Mouse (Mus musculus): ENCODE measurements around the gene Sumo3.

The Sumo3 gene

GRCm38 (mm10) chr10:77626036-77626435 is 20.1 kb downstream of the Sumo3 start:
- DNase-seq (ENCODE audit: low read depth, low spot score): no peak

- no peak for DNase-seq (ENCODE audit: low read depth, low spot score)
These were observed 20.7 kb downstream of the Sumo3 start for GRCm38 (mm10) chr10:77626591-77626990.

GRCm38 (mm10) chr10:77627497-77627896 is 21.6 kb downstream of the Sumo3 start:
- DNase-seq (ENCODE audit: low read depth, low spot score): peak; percentile 84

- no peak for DNase-seq (ENCODE audit: low read depth, low spot score)
These were observed 23.3 kb downstream of the Sumo3 start for GRCm38 (mm10) chr10:77629163-77629562.

- DNase-seq (ENCODE audit: low read depth, low spot score): no peak
These were observed 24.1 kb downstream of the Sumo3 start for GRCm38 (mm10) chr10:77629970-77630369.

- DNase-seq (ENCODE audit: low read depth, low spot score): no peak
These were observed 28.1 kb downstream of the Sumo3 start for GRCm38 (mm10) chr10:77634016-77634415.

- DNase-seq (ENCODE audit: low read depth, low spot score): no peak
These were observed 28.7 kb downstream of the Sumo3 start for GRCm38 (mm10) chr10:77634452-77635231.

GRCm38 (mm10) chr10:77636234-77636922 is 30.5 kb downstream of the Sumo3 start:
- DNase-seq (ENCODE audit: low read depth, low spot score): no peak

- DNase-seq (ENCODE audit: low read depth, low spot score): no peak
These were observed 33.1 kb downstream of the Sumo3 start for GRCm38 (mm10) chr10:77638956-77639355.

GRCm38 (mm10) chr10:77643160-77643559 is 37.3 kb downstream of the Sumo3 start:
- DNase-seq (ENCODE audit: low read depth, low spot score): no peak

- no peak for DNase-seq (ENCODE audit: low read depth, low spot score)
These were observed 39.7 kb downstream of the Sumo3 start for GRCm38 (mm10) chr10:77645571-77645970.

GRCm38 (mm10) chr10:77647461-77647860 is 41.6 kb downstream of the Sumo3 start:
- no peak for DNase-seq (ENCODE audit: low read depth, low spot score)

- DNase-seq (ENCODE audit: low read depth, low spot score): no peak
These were observed 42.0 kb downstream of the Sumo3 start for GRCm38 (mm10) chr10:77647901-77648300.

- DNase-seq (ENCODE audit: low read depth, low spot score): no peak
These were observed 46.1 kb downstream of the Sumo3 start for GRCm38 (mm10) chr10:77652046-77652445.

- DNase-seq (ENCODE audit: low read depth, low spot score): no peak
These were observed 52.5 kb downstream of the Sumo3 start for GRCm38 (mm10) chr10:77658286-77658994.

GRCm38 (mm10) chr10:77663949-77664665 is 58.2 kb downstream of the Sumo3 start:
- peak; percentile 57 for DNase-seq (ENCODE audit: low read depth, low spot score)

GRCm38 (mm10) chr10:77666342-77666741 is 60.4 kb downstream of the Sumo3 start:
- no peak for DNase-seq (ENCODE audit: low read depth, low spot score)

- DNase-seq (ENCODE audit: low read depth, low spot score): no peak
These were observed 61.5 kb downstream of the Sumo3 start for GRCm38 (mm10) chr10:77667402-77667801.
